Mouse (Mus musculus): ENCODE data around the gene Prr3. TPM values are rescaled to one million over a fixed set of nuclear protein-coding genes. Genes with fewer than 3 reads are reported as not detected.

Gene Prr3
- total RNA-seq, 2 experiments from 2014 or later: 1.7 to 3.4 TPM

GRCm38 (mm10) chr17:36000349-36000748, 20.3 kb upstream of the Prr3 start:
- DNase-seq: no peak

GRCm38 (mm10) chr17:35999356-35999755, 19.3 kb upstream of the Prr3 start:
- intact Hi-C loops (cut with DNase I): loop anchor here (5.0 kb wide), 1 partner anchor 118 kb away; no protein-coding TSS in a partner anchor
- no peak for DNase-seq

More at GRCm38 (mm10) chr17:36000349-36000748, 20.3 kb upstream of the Prr3 start:
- intact Hi-C loops (cut with DNase I): no loop called here

DNA sequence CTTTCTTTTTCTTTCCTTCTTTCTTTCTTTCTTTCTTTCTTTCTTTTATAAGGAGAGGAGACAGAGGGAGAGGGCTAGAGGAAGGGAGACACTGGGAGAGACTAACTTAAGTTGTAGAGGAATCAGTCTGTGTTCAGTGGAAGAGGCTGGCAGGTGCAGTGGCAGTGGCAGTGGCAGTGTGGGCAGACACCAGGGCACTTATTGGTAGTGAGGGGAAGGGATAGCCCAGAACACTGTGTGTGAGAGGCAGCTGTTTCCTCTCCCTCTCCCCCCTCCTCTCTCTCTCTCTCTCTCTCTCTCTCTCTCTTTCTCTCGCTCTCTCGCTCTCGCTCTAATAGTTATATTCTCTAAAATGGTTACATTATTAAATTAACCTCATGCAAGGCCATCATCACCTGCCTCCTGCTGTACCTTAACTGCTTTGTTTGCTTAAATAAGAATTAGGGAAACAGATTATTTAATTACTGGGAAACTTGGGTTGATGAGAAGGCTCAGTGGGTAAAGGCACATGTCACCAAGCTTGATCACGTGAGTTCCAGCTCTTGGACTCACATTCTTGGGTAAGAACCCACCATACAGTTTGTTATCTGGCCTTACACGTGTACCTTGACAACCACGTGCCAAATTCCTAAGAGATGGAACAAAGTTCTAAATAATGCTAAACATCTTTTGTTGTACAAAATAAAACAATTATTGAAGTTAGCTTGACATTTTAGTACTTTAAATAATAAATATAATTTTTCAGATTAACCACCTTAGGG, 18.7 kb upstream of the Prr3 start:
- DNase-seq: no peak
- intact Hi-C loops (cut with DNase I): loop anchor here (5.0 kb wide), 1 partner anchor 119 kb away; no protein-coding TSS in a partner anchor

- no peak for DNase-seq
Measured at GRCm38 (mm10) chr17:35997713-35998510, 17.9 kb upstream of the Prr3 start.

DNA sequence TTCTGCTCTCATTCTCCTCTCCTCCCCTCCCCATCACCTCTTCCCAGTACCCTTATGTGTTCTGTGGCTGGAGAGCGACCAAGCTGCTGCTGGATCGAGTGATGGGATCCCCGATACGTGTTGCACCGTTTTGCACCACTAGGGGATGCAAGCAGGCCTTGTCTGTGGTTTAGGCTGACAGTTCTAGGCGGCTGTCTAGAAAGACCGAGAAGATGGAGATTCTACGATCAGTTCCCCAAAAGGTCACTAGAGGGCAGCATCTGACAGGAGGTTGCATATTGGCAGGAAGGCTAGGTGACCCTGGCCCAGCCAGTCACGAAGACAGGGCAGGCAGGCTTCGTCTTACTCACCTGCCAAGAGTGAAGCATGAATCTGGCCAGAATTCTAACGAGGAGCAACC, 16.9 kb upstream of the Prr3 start:
- intact Hi-C loops (cut with DNase I): loop anchor here (1.0 to 5.0 kb wide), 2 partner anchors 40 to 120 kb away; no protein-coding TSS in a partner anchor
- DNase-seq: peak; percentile 84 to 94

More at GRCm38 (mm10) chr17:35997713-35998510, 17.9 kb upstream of the Prr3 start:
- intact Hi-C loops (cut with DNase I): loop anchor here (1.0 to 5.0 kb wide), 2 partner anchors 39 to 119 kb away; no protein-coding TSS in a partner anchor

GRCm38 (mm10) chr17:35994879-35995240, 14.8 kb upstream of the Prr3 start:
- no peak for DNase-seq
- intact Hi-C loops (cut with DNase I): loop anchor here (5.0 kb wide), 1 partner anchor 122 kb away; no protein-coding TSS in a partner anchor

GRCm38 (mm10) chr17:35994175-35994878, 14.3 kb upstream of the Prr3 start:
- intact Hi-C loops (cut with DNase I): no loop called here
- DNase-seq: peak; percentile 63 to 74

DNA sequence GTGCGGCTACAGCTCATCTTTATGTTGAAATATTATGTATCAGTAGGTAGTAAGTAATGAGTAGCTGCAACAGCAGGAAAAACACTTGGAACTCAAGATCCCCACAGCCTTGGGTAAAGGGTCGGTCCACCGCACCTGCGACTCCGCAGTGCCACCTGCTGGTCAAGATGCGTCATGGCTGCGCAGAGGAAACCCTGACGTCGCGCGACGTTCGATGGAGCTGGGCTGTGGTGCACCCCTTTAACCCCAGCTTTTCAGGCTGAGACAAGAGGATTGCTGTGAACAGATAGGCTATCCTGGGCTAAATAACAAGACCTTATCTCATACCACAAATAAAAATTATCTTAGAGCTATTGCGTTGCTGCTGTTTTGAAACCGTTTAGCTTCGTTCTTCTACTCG, 13.6 kb upstream of the Prr3 start:
- intact Hi-C loops (cut with DNase I): loop anchor here (2.0 kb wide), 1 partner anchor 55 kb away; no protein-coding TSS in a partner anchor
- peak; percentile 64 to 68 for DNase-seq

- DNase-seq: no peak
- intact Hi-C loops (cut with DNase I): loop anchor here (2.0 kb wide), 1 partner anchor 53 kb away; no protein-coding TSS in a partner anchor
Measured at GRCm38 (mm10) chr17:35991781-35992180, 11.7 kb upstream of the Prr3 start.

DNA sequence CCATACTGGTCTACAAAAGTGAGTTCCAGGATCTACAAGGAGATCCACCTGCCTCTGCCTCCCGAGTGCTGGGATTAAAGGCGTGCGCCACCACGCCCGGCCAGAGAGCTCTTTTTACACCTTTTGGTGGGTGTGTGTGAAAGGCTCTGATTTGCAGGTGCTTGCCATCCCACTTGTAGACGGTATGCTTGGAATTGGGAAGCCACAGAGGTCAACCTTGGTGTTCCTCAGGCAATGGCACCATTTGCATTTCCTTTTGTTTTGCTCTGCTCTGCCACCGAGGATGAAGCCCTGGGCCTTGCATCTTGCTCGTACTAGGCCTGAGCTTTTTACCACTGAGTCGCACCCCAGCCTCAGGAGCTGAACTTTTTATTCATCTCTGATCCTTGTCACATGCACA, 1.7 kb upstream of the Prr3 start:
- intact Hi-C loops (cut with DNase I): no loop called here
- no peak for DNase-seq

GRCm38 (mm10) chr17:35980363-35980754, 323 bp upstream of the Prr3 start:
- peak; percentile 24 to 49 for DNase-seq
- intact Hi-C loops (cut with DNase I): no loop called here

DNA sequence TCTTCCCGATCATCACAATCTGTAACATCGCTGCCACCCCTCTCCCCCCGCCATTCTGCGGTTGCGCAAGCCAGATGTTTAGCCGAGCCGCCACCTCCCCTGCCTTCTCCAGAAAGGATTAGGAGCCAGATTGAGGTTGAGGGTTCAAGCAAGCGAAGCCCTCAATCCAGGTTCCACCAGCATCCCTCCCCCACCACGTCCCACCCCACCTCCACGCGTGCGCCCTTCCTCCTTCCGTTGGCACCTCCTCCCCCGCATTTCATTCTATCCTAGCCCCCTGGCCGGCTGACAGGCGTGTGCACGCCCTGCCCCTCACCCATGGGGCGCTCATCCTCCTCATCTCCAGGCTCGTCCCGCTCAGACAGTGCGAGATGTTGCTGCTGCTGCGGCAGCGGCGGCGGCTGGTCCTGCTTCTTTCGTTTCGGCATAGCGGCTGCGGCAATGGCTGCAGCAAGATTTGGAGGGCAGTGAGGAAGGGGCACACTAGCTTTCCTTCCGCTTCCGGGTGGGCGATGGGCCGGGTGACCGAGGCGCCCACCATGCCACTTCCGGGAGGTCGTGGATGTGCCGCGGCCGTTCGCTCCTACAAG, 1.1 kb downstream of the Prr3 start:
- peak in 1 of 2 experiments; percentile 69 for DNase-seq
- intact Hi-C loops (cut with DNase I): no loop called here

DNA sequence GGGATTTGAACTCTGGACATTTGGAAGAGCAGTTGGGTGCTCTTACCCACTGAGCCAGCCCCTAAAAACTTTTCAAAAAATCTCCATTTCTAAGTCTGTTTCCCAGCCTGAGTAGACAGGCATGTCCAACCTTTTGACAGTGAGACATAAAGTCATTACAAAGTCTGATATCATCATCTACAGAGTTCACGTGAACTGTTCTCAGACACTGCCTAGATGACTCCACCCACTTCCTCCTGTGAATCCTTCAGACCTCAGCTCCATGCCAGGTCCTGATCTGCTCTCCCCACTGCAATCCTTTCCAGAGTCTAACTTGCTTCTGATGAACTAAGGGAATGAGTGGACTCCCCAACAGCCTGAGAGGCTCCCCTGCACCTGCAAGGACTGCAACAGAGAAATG, 7.9 kb downstream of the Prr3 start:
- intact Hi-C loops (cut with DNase I): no loop called here
- DNase-seq: no peak

- peak; percentile 99 for DNase-seq
- intact Hi-C loops (cut with DNase I): no loop called here
Measured at GRCm38 (mm10) chr17:35969418-35970389, 10.3 kb downstream of the Prr3 start, which contains the start of gene Abcf1. Abcf1 (minus strand) TSS chr17:35969761.

- intact Hi-C loops (cut with DNase I): no loop called here
- DNase-seq: no peak
Measured at GRCm38 (mm10) chr17:35967621-35968020, 12.4 kb downstream of the Prr3 start.

GRCm38 (mm10) chr17:35963279-35963678, 16.8 kb downstream of the Prr3 start:
- DNase-seq: no peak
- intact Hi-C loops (cut with DNase I): no loop called here

- intact Hi-C loops (cut with DNase I): no loop called here
- DNase-seq: no peak
Measured at GRCm38 (mm10) chr17:35958533-35959223, 21.4 kb downstream of the Prr3 start.

DNA sequence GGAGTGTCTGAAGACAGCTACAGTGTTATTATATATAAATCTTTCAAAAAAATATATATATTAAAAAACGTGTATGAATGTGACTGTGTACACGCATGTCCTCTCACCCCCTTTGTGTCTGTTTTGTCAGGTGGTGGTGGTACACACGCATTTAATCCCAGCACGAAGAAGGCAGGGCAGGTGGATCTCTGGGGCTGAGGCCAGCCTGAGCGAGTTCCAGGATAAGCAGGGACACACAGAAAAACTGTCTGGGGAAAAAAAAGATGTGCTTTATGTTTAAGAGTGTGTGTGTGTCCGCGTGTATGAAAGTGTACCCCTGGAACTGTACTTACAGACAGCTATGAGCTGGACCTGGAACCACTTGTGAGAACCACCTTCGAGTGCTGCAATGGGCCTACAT, 25.4 kb downstream of the Prr3 start:
- intact Hi-C loops (cut with DNase I): no loop called here
- no peak for DNase-seq
